Mouse (Mus musculus): ENCODE measurements around the gene Npas3.
A peak's percentile ranks its signal among the peaks of the same experiment; 100 is the strongest.

Gene Npas3

GRCm38 (mm10) chr12:54060732-54061131 lies 812.3 kb downstream of the Npas3 start:
- peak; percentile 57 for DNase-seq (ENCODE audit: low read depth, low spot score)

GRCm38 (mm10) chr12:54061168-54061567 lies 812.7 kb downstream of the Npas3 start:
- no peak for DNase-seq (ENCODE audit: low read depth, low spot score)

GRCm38 (mm10) chr12:54064986-54065385 lies 816.5 kb downstream of the Npas3 start:
- no peak for DNase-seq (ENCODE audit: low read depth, low spot score)

- no peak for DNase-seq (ENCODE audit: low read depth, low spot score)
Observed at GRCm38 (mm10) chr12:54065607-54066006, 817.1 kb downstream of the Npas3 start.

- DNase-seq (ENCODE audit: low read depth, low spot score), result no peak
Observed at GRCm38 (mm10) chr12:54067419-54067818, 818.9 kb downstream of the Npas3 start.

- DNase-seq (ENCODE audit: low read depth, low spot score), result no peak
Observed at GRCm38 (mm10) chr12:54067886-54068756, 819.6 kb downstream of the Npas3 start.

GRCm38 (mm10) chr12:54068757-54069146 lies 820.3 kb downstream of the Npas3 start:
- no peak for DNase-seq (ENCODE audit: low read depth, low spot score)

GRCm38 (mm10) chr12:54074012-54074411 lies 825.5 kb downstream of the Npas3 start:
- no peak for DNase-seq (ENCODE audit: low read depth, low spot score)

- DNase-seq (ENCODE audit: low read depth, low spot score), result no peak
Observed at GRCm38 (mm10) chr12:54080996-54081395, 832.5 kb downstream of the Npas3 start.

- DNase-seq (ENCODE audit: low read depth, low spot score), result no peak
Observed at GRCm38 (mm10) chr12:54093729-54094128, 845.3 kb downstream of the Npas3 start.

GRCm38 (mm10) chr12:54096492-54096891 lies 848.0 kb downstream of the Npas3 start:
- no peak for DNase-seq (ENCODE audit: low read depth, low spot score)

GRCm38 (mm10) chr12:54098136-54098535 lies 849.7 kb downstream of the Npas3 start:
- DNase-seq (ENCODE audit: low read depth, low spot score), result no peak

GRCm38 (mm10) chr12:54098785-54099184 lies 850.3 kb downstream of the Npas3 start:
- peak; percentile 65 for DNase-seq (ENCODE audit: low read depth, low spot score)

GRCm38 (mm10) chr12:54099458-54099857 lies 851.0 kb downstream of the Npas3 start:
- DNase-seq (ENCODE audit: low read depth, low spot score), result no peak

GRCm38 (mm10) chr12:54101307-54101870 lies 852.9 kb downstream of the Npas3 start:
- DNase-seq (ENCODE audit: low read depth, low spot score), result no peak

- no peak for DNase-seq (ENCODE audit: low read depth, low spot score)
Observed at GRCm38 (mm10) chr12:54102500-54102899, 854.0 kb downstream of the Npas3 start.

- peak; percentile 15 for DNase-seq (ENCODE audit: low read depth, low spot score)
Observed at GRCm38 (mm10) chr12:54105531-54105930, 857.1 kb downstream of the Npas3 start.

- DNase-seq (ENCODE audit: low read depth, low spot score), result no peak
Observed at GRCm38 (mm10) chr12:54105946-54106345, 857.5 kb downstream of the Npas3 start.

- no peak for DNase-seq (ENCODE audit: low read depth, low spot score)
Observed at GRCm38 (mm10) chr12:54110342-54110741, 861.9 kb downstream of the Npas3 start.

- DNase-seq (ENCODE audit: low read depth, low spot score), result no peak
Observed at GRCm38 (mm10) chr12:54110930-54111329, 862.5 kb downstream of the Npas3 start.

- DNase-seq (ENCODE audit: low read depth, low spot score), result no peak
Observed at GRCm38 (mm10) chr12:54120386-54120785, 871.9 kb downstream of the Npas3 start.

- no peak for DNase-seq (ENCODE audit: low read depth, low spot score)
Observed at GRCm38 (mm10) chr12:54121286-54121685, 872.8 kb downstream of the Npas3 start.

All from A20 (cell line).